Mouse (Mus musculus) bone marrow macrophage, adult 2 months (primary cell): Measurements from ENCODE around the gene Krt31.

Source experiments
- CTCF ChIP-seq: IDR thresholded peaks from 2 replicates; pipeline ENCODE4 v1.5.1; 2012; ENCODE audit warnings: low read depth, mild to moderate bottlenecking, low read length, moderate library complexity
- POLR2A ChIP-seq: IDR thresholded peaks from 2 replicates; pipeline ENCODE4 v1.6.1; 2012; ENCODE audit warnings: mild to moderate bottlenecking, low read depth, low read length, borderline replicate concordance

DNA sequence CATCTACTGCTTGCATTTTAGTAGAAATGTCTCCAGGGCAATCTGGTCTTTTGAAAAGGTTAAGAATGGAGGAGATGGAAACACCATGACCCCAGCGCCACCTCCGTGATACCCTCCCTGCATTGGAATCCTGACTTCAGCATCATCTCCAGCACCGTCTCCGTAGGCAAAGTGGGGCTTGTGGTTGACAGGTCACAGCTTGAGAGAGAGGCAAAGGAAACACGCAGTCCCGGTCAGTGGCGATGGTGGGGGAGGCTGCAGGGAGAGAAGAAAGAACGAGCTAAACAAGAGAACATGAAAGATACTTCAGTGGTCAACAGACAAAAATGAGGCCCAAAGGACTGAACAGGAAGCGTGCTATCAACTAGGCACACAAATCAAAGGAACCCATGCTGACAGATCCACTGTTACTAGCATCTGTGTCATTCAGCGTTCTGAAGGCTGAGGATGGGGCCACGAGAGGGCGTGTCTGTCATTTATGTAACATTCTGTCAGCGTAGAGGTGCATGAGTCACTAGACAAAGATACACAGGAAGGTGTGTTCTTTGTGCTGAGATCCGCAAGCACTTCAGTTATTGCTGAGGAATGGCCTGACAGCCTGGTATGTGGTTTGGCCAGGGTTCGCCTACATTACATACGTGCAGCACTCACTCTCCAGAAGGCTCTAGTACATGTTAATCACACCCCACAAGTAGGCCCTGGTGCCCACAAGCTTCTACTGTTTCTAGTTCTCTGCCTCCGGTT, 17.1 kb upstream of the Krt31 start:
- no peak for TF ChIP-seq CTCF
- no peak for TF ChIP-seq POLR2A
